Mouse (Mus musculus) kidney, embryonic 16.5 days (tissue): ENCODE measurements around the gene Zfp825. TPM values are rescaled to one million over a fixed set of nuclear protein-coding genes. Genes with fewer than 3 reads are reported as not detected.
"Not testable (repeated sequence)": the region's sequence is repeated elsewhere in the genome, so short reads cannot be mapped to it uniquely, and the experiment has no call there.

Experiments used
- ATAC-seq: fragments of 200-750 bp; cut with Nextera tagmentation; 2 replicates; pipeline ENCODE4 v1.8.0; 2017; ENCODE audit warnings: moderate TSS enrichment; ENCODE audit not compliant: low FRiP score, low TSS enrichment
- H3K27ac ChIP-seq: fragments of 300-500 bp; sonication (generic); 2 replicates; pipeline ENCODE4 v1.5.1; 2014; ENCODE audit warnings: low read length
- H3K27me3 ChIP-seq: fragments of 300-500 bp; sonication (generic); 2 replicates; pipeline ENCODE4 v1.6.1; 2014; ENCODE audit warnings: low read length, control low read depth, mixed read lengths; ENCODE audit not compliant: insufficient read depth
- H3K36me3 ChIP-seq: fragments of 300-500 bp; sonication (generic); 2 replicates; pipeline ENCODE4 v1.6.1; 2014; ENCODE audit warnings: low read length, control low read depth, mixed read lengths; ENCODE audit not compliant: insufficient read depth
- H3K4me1 ChIP-seq: fragments of 300-500 bp; sonication (generic); 2 replicates; pipeline ENCODE4 v1.6.1; 2014; ENCODE audit warnings: low read length, control low read depth, mixed read lengths; ENCODE audit not compliant: insufficient read depth
- H3K4me2 ChIP-seq: fragments of 300-500 bp; sonication (generic); replicated peaks from 2 replicates; pipeline ENCODE4 v1.6.1; 2014; ENCODE audit warnings: low read depth, low read length
- H3K4me3 ChIP-seq: fragments of 300-500 bp; sonication (generic); 2 replicates; pipeline ENCODE4 v1.5.1; 2014; ENCODE audit warnings: mild to moderate bottlenecking, low read length
- H3K9ac ChIP-seq: fragments of 300-500 bp; sonication (generic); replicated peaks from 2 replicates; pipeline ENCODE4 v1.6.1; 2014; ENCODE audit warnings: low read length
- H3K9me3 ChIP-seq: fragments of 300-500 bp; sonication (generic); 2 replicates; pipeline ENCODE4 v1.6.1; 2016; ENCODE audit warnings: low read length, control low read depth
- WGBS: fragments of 180-500 bp; shearing (Covaris S2); extraction: QIAGEN DNeasy Blood & Tissue Kit; methylation state at CpG from one replicate; pipeline ENCODE4 v1.1.7; 2014; 5-methylcytosine and 5-hydroxymethylcytosine counted together
- polyA plus RNA-seq: library from polyadenylated mRNA; unstranded; fragments of >200 nt; fragmentation: Nextera tagmentation; extraction: Ambion mirVana; gene quantifications from 2 replicates; pipeline ENCODE4 v1.2.1, GENCODE M21; 2015

Zfp825 gene
- polyA plus RNA-seq, 1 experiment from 2014 or later, result 27.4 TPM

GRCm38 (mm10) chr13:74507981-74508380 lies 14.2 kb upstream of the Zfp825 start:
- not testable (repeated sequence) for H3K4me3 ChIP-seq, ATAC-seq, H3K9ac ChIP-seq, H3K27ac ChIP-seq, H3K4me2 ChIP-seq, H3K27me3 ChIP-seq, H3K36me3 ChIP-seq, H3K4me1 ChIP-seq, H3K9me3 ChIP-seq
- WGBS, result 84% methylated on average over 6 of the region's 6 CpGs

GRCm38 (mm10) chr13:74502851-74503250 lies 9.1 kb upstream of the Zfp825 start:
- not testable (repeated sequence) for H3K9me3 ChIP-seq, H3K27ac ChIP-seq, H3K36me3 ChIP-seq, H3K27me3 ChIP-seq, H3K9ac ChIP-seq, H3K4me3 ChIP-seq, H3K4me2 ChIP-seq, H3K4me1 ChIP-seq, ATAC-seq
- whole genome bisulfite sequencing, result 61% methylated on average over 1 of the region's 1 CpGs

GRCm38 (mm10) chr13:74499696-74500095 lies 5.9 kb upstream of the Zfp825 start:
- H3K27ac ChIP-seq, H3K27me3 ChIP-seq, H3K9me3 ChIP-seq, ATAC-seq, H3K4me2 ChIP-seq, H3K36me3 ChIP-seq, H3K4me3 ChIP-seq, H3K9ac ChIP-seq, H3K4me1 ChIP-seq: not testable (repeated sequence)
- 60% methylated on average over 1 of the region's 1 CpGs for WGBS

GRCm38 (mm10) chr13:74484326-74484725 lies 9.5 kb downstream of the Zfp825 start:
- not testable (repeated sequence) for H3K9ac ChIP-seq, H3K9me3 ChIP-seq, ATAC-seq, H3K27me3 ChIP-seq, H3K36me3 ChIP-seq, H3K4me2 ChIP-seq, H3K27ac ChIP-seq, H3K4me1 ChIP-seq, H3K4me3 ChIP-seq
- WGBS, result 86% methylated on average over 2 of the region's 3 CpGs

GRCm38 (mm10) chr13:74471468-74471867 lies 22.3 kb downstream of the Zfp825 start:
- not testable (repeated sequence) for H3K4me2 ChIP-seq, H3K9ac ChIP-seq, H3K4me3 ChIP-seq, H3K27ac ChIP-seq, H3K27me3 ChIP-seq, H3K9me3 ChIP-seq, H3K36me3 ChIP-seq, H3K4me1 ChIP-seq, ATAC-seq
- 80% methylated on average over 2 of the region's 2 CpGs for WGBS

GRCm38 (mm10) chr13:74462699-74463385 lies 30.9 kb downstream of the Zfp825 start:
- H3K27ac ChIP-seq, result peak overlapping the region; percentile 98
- peak overlapping the region; percentile 58 for H3K4me3 ChIP-seq
- under 1% methylated on average over 23 of the region's 23 CpGs for WGBS
- H3K9me3 ChIP-seq, result no peaks in the 10 kb centered on the region
- ATAC-seq, result peak; percentile 100
- H3K27me3 ChIP-seq, result no peaks in the 10 kb centered on the region
- no peaks in the 10 kb centered on the region for H3K4me1 ChIP-seq
- peak overlapping the region; percentile 81 for H3K9ac ChIP-seq
- no peaks in the 10 kb centered on the region for H3K36me3 ChIP-seq
- H3K4me2 ChIP-seq, result peak overlapping the region; percentile 82

GRCm38 (mm10) chr13:74462318-74462698 lies 31.5 kb downstream of the Zfp825 start:
- Histone ChIP-seq H3K9ac (peak overlapping the region; percentile 69), H3K27ac (peak overlapping the region; percentile 98), H3K4me2 (peak overlapping the region; percentile 82), H3K4me3 (peak overlapping the region; percentile 58)
- not testable (repeated sequence) for H3K4me1 ChIP-seq, H3K36me3 ChIP-seq, H3K27me3 ChIP-seq, H3K9me3 ChIP-seq, ATAC-seq
- 3% methylated on average over 7 of the region's 7 CpGs for WGBS

GRCm38 (mm10) chr13:74439895-74440294 lies 53.9 kb downstream of the Zfp825 start:
- Histone ChIP-seq H3K4me2 (no peak overlapping the region), H3K27me3 (no peaks in the 10 kb centered on the region), H3K36me3 (peaks cover 18% of the 10 kb centered on the region; the same call in 1 of the 2 replicates), H3K9ac (no peak overlapping the region), H3K27ac (no peak overlapping the region), H3K4me1 (no peaks in the 10 kb centered on the region), H3K4me3 (no peak overlapping the region), H3K9me3 (peaks cover 40% of the 10 kb centered on the region)
- ATAC-seq, result no peak
- WGBS, result 22% methylated on average over 19 of the region's 19 CpGs

Other genes starting within 250 kb of the Zfp825 start
- 0.46 and 0.55 TPM in 2 replicates for gene Ahrr, start 201.7 kb downstream of the Zfp825 start, polyA plus RNA-seq
- gene Pdcd6, start 176.4 kb downstream of the Zfp825 start, polyA plus RNA-seq, result 166 and 172 TPM in 2 replicates
- 383 and 417 TPM in 2 replicates for gene Sdha, start 143.7 kb downstream of the Zfp825 start, polyA plus RNA-seq
- 45.2 and 58.1 TPM in 2 replicates for gene Ccdc127, start 143.7 kb downstream of the Zfp825 start, polyA plus RNA-seq
- gene Lrrc14b, start 130.0 kb downstream of the Zfp825 start, polyA plus RNA-seq, result not detected in 2 replicates
- gene Zfp72, start 103.2 kb downstream of the Zfp825 start, polyA plus RNA-seq, result 7.1 and 8.6 TPM in 2 replicates
- gene Ftl1-ps1, start 94.3 kb downstream of the Zfp825 start, polyA plus RNA-seq, result 93.4 and 207 TPM in 2 replicates
- 19.3 and 21.4 TPM in 2 replicates for gene Erap1, start 145.6 kb upstream of the Zfp825 start, polyA plus RNA-seq